Mouse (Mus musculus) CD8-positive naive resting alpha-beta T cell, adult 57 days (primary cell): ENCODE data around the gene Trap1a. TPM values are rescaled to one million over a fixed set of nuclear protein-coding genes. Genes with fewer than 3 reads are reported as not detected.

Experiments used
- total RNA-seq: library from RNA; stranded (reverse); gene quantifications from one replicate; pipeline ENCODE4 v1.2.4, GENCODE M21; 2023

The Trap1a gene
- not detected for total RNA-seq

DNA sequence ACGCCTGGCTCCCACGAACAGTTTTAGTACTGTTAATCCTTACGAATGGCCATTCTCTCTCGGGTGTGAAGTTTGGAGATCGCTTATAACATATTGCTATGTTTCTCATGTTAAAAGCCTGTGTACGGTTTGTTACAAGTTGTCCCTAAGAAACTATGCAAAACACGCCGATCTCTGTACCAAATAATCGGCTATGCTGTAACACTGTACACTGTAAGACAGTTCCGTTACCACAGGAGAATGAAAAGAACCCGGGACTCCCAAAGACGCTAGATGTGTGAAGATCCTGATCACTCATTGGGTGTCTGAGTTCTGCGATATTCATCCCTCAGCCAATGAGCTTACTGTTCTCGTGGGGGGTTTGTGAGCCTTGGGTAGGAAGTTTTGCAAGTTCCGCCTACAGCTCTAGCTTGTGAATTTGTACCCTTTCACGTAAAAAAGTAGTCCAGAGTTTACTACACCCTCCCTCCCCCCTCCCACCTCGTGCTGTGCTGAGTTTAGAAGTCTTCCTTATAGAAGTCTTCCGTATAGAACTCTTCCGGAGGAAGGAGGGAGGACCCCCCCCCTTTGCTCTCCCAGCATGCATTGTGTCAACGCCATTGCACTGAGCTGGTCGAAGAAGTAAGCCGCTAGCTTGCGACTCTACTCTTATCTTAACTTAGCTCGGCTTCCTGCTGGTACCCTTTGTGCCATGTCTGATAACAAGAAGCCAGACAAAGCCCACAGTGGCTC lies at the start of gene Trap1a:
Trap1a (plus strand) TSS at position 421 of the 732 bp plus-strand sequence.

Other genes starting within 250 kb of the Trap1a start
- gene Serpina7, start 248.4 kb upstream of the Trap1a start, total RNA-seq = not detected
- gene 4930513O06Rik, start 247.4 kb upstream of the Trap1a start, total RNA-seq = not detected
- gene 4933428M09Rik, start 154.5 kb upstream of the Trap1a start, total RNA-seq = not detected
- gene Mum1l1, start 123.6 kb upstream of the Trap1a start, total RNA-seq = not detected
- not detected for gene D330045A20Rik, start 146.7 kb downstream of the Trap1a start, total RNA-seq
- gene Rnf128, start 229.6 kb downstream of the Trap1a start, total RNA-seq = not detected